Mouse (Mus musculus) kidney, adult 2 months (tissue): ENCODE results near the gene Fxyd5. TPM values are rescaled to one million over a fixed set of nuclear protein-coding genes. Genes with fewer than 3 reads are reported as not detected.
A peak's percentile ranks its signal among the peaks of the same experiment; 100 is the strongest.

Source experiments
- DNase-seq: peaks from one replicate; pipeline ENCODE4 v3.0.0; 2021
- H3K27ac ChIP-seq: fragments of 200-500 bp; 2 replicates; pipeline ENCODE4 v1.5.1; 2012; ENCODE audit warnings: low read depth, low read length, control low read depth, inconsistent platforms; ENCODE audit not compliant: insufficient read depth
- H3K27me3 ChIP-seq: fragments of 200-500 bp; replicated peaks from 2 replicates; pipeline ENCODE4 v1.6.1; 2012; ENCODE audit warnings: mild to moderate bottlenecking, moderate library complexity, low read length, inconsistent platforms; ENCODE audit not compliant: control insufficient read depth, insufficient read depth
- H3K36me3 ChIP-seq: fragments of 200-500 bp; 2 replicates; pipeline ENCODE4 v1.6.1; 2012; ENCODE audit warnings: mild to moderate bottlenecking, moderate library complexity, low read length, inconsistent platforms; ENCODE audit not compliant: control insufficient read depth, insufficient read depth
- H3K4me1 ChIP-seq: fragments of 200-500 bp; 2 replicates; pipeline ENCODE4 v1.6.1; 2011; ENCODE audit warnings: low read length; ENCODE audit not compliant: control insufficient read depth, insufficient read depth
- H3K4me3 ChIP-seq: fragments of 200-500 bp; 2 replicates; pipeline ENCODE4 v1.5.1; 2011; ENCODE audit warnings: mild to moderate bottlenecking, low read depth, low read length, control low read depth; ENCODE audit not compliant: insufficient read depth
- CTCF ChIP-seq: fragments of 200-500 bp; conservative IDR thresholded peaks from 2 replicates; pipeline ENCODE4 v1.5.1; 2011; ENCODE audit warnings: low read depth, mild to moderate bottlenecking, control low read depth, low read length, moderate library complexity, mixed read lengths; ENCODE audit not compliant: insufficient read depth, insufficient read length
- POLR2A ChIP-seq: fragments of 200-500 bp; IDR thresholded peaks from one replicate; pipeline ENCODE4 v1.6.1; 2011; ENCODE audit warnings: low read depth, low read length, control low read depth
- WGBS: fragments of 180-500 bp; shearing (Covaris S2); methylation state at CpG from one replicate; pipeline ENCODE4 v1.1.7; 2018; 5-methylcytosine and 5-hydroxymethylcytosine counted together
- polyA plus RNA-seq: library from polyadenylated mRNA; depleted of rRNA; stranded (reverse); fragments of >200 nt; gene quantifications from 2 replicates; pipeline ENCODE4 v1.2.3, GENCODE M21; 2012

The Fxyd5 gene
- polyA plus RNA-seq, 1 experiment: 54.2 TPM

DNA sequence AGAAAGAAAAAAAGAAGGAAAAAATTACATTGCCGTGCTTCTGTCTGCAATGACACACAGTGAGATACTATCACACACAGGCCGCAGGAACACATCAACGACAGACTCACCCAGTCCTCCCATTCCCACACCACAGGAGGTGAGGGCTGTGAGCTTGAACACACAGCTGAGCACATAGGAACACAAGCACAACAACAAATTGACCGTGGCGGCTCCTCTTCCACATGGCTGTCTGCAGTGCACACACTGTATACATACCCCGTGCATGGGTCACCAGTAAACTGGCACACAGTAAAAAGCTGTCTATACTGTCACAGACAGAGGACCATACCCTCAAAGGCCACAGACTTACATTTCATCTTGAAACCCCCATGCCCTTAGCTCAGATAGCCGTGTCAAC, 14.2 kb upstream of the Fxyd5 start:
- H3K4me1 ChIP-seq: no peaks in the 10 kb centered on the region
- H3K27me3 ChIP-seq: no peaks in the 10 kb centered on the region
- H3K27ac ChIP-seq: no peak overlapping the region
- WGBS: 74% methylated on average over 7 of the region's 7 CpGs
- TF ChIP-seq POLR2A (no peak), CTCF (no peak)
- DNase-seq: no peak
- H3K36me3 ChIP-seq: no peaks in the 10 kb centered on the region
- no peak overlapping the region for H3K4me3 ChIP-seq

DNA sequence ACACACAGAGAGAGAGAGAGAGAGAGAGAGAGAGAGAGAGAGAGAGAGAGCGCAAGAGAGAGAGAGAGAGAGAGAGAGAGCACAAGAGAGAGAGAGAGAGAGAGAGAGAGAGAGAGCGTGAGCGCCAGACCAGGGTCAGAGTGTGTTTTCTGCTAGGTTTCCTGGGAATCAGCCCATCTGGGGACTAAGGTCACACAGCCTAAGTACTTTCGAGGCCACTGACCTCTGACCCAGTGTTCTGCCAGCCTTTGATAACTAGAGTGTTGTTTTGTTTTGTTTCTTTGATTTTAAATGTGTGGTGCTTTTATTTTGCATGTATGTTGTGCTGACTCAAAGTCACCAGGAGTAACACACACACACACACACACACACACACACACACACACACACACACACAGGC, 13.6 kb upstream of the Fxyd5 start:
- DNase-seq: peak; percentile 64
- Histone ChIP-seq H3K27ac (0 out of 2 replicates have a peak overlapping the region, but pooled peaks have one; percentile 17), H3K36me3 (no peaks in the 10 kb centered on the region), H3K4me3 (no peak overlapping the region), H3K27me3 (no peaks in the 10 kb centered on the region), H3K4me1 (no peaks in the 10 kb centered on the region)
- no peak for TF ChIP-seq POLR2A
- no peak for TF ChIP-seq CTCF
- WGBS: 33% methylated on average over 2 of the region's 4 CpGs

DNA sequence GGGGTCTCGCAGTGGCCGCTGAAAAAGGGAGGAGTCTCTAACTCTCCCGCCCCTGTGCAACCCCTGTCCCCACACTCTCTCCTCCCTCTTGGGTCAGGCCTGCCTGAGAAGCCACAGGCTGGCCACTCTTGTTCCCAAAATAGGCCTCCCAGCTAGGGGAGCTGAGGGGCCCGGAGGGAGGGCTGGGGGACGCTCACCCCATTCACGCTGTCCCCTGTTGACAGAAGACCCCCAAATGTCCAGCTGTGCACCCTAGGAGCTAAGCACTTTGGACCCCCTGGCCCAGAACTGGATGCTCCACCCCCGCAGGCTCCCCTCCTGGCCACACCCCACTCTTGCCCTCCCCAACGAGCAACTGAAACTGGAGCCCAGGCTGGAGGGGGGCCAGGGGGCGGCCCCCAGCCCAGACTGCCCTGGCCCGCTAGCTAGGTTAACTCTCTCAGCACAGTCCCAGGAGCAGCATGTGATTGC, 13.1 kb upstream of the Fxyd5 start:
- Histone ChIP-seq H3K27me3 (no peaks in the 10 kb centered on the region), H3K27ac (peak overlapping the region; percentile 17; the same call in 1 of the 2 replicates), H3K4me3 (peak overlapping the region; percentile 35), H3K4me1 (no peaks in the 10 kb centered on the region), H3K36me3 (no peaks in the 10 kb centered on the region)
- WGBS: 20% methylated on average over 10 of the region's 10 CpGs
- peak; percentile 75 for DNase-seq
- no peak for TF ChIP-seq CTCF
- TF ChIP-seq POLR2A: no peak

DNA sequence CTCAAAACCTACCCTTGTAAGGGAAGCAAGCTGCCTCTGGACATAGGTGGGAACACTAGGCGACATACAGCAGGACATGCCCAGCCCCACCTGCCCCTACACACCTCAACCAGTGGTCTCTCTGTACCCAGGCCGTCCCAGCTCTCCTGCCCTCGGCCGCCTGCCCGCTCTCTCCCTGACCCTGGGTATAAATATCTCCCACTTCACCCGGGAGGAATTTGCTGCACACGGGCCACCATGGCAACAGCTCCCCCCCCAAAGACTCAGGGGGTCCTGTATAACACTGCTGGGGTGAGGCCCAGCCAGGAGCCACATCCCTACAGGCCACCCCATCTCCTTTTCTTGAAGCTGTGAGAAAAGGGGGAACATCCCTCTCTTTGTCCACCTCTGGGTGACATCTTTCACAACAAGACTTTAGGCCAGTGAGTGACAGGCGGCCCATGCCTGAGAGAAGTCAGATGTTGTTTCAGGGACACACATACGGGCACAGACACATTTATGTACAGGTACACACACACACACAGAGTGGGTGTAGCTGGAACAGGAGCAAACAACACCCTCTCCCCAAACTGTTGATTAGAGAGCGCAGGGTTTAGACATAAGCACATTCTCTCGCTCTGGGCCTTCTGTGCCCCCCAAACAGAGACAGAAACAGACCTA, 12.5 kb upstream of the Fxyd5 start:
- no peaks in the 10 kb centered on the region for H3K4me1 ChIP-seq
- DNase-seq: no peak
- no peak for TF ChIP-seq CTCF
- no peak for TF ChIP-seq POLR2A
- no peaks in the 10 kb centered on the region for H3K36me3 ChIP-seq
- WGBS: 59% methylated on average over 11 of the region's 11 CpGs
- peak overlapping the region; percentile 79 for H3K27ac ChIP-seq
- H3K27me3 ChIP-seq: no peaks in the 10 kb centered on the region
- H3K4me3 ChIP-seq: peak overlapping the region; percentile 35

DNA sequence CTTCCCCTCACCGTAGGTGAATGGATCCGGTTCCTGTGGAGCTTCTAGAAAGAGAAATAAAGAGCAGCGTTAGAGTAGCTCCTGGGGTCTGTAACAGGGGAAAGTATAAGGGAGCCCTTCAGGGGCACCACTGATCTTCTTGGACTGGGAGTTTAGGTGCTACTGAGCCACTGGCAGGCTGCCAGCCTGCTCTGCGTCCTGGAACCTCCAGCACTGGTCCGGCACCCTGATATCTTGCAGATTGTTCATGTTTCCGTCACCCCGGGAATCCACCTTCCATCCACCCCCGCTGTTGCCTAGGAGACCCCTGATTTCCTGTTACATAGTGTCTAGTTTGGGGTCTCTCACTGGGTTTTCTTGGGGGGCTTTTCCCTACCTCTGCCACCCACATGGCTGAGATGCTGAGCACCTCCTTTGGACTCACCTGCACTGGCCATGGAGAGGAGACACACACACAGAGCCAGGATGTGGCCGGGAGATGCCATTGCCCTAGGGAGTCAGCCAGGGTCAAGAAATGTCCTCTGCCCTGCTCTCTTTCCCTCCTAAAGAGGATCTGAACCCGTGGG, 11.7 kb upstream of the Fxyd5 start:
- DNase-seq: no peak
- 41% methylated on average over 10 of the region's 10 CpGs for WGBS
- H3K4me1 ChIP-seq: no peaks in the 10 kb centered on the region
- H3K36me3 ChIP-seq: no peaks in the 10 kb centered on the region
- no peak overlapping the region for H3K27ac ChIP-seq
- no peak for TF ChIP-seq CTCF
- TF ChIP-seq POLR2A: no peak
- H3K4me3 ChIP-seq: no peak overlapping the region
- H3K27me3 ChIP-seq: no peaks in the 10 kb centered on the region

DNA sequence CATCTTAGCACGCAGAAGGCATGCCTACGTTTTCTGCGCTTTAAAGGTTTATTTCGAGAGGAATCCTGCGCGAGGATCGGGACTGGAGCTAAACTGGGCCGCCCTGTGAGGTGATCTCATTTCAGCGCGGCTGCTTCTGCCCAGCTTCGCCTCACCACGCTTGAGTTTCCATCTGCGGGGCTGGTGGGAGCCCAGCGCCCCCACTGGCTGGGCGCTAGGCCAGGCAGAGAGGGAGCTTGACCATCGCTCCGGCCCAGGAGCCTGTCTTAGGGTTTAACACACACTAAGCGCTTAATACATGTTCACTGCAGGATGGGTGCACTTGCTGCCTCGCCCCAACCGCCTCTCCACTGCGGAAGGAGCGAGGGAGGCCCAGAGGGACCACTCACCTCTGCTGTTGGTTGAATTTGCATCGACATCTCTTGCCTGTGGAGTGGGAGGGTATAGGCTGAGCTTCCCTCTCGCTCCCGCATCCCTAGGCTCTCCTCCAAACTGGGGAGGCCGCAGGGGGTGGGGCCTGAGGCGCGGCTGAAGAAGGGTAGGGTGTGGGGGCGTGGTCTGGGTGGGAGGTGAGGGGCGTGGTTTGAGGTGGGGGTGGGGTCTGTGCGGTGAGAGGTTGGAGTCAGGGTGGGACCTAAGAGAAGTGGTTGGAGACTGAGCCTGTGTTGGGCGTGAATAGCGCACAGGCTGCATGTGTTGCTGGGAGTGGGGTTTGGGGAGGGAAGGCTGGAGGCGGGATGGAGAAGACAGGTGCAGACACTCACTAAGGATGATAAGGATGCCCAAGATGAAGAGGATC, 10.6 kb upstream of the Fxyd5 start:
- Histone ChIP-seq H3K4me3 (no peak overlapping the region), H3K36me3 (no peaks in the 10 kb centered on the region), H3K4me1 (no peaks in the 10 kb centered on the region), H3K27ac (no peak overlapping the region), H3K27me3 (no peaks in the 10 kb centered on the region)
- TF ChIP-seq POLR2A (no peak), CTCF (no peak)
- 11% methylated on average over 34 of the region's 34 CpGs for WGBS
- DNase-seq: no peak

DNA sequence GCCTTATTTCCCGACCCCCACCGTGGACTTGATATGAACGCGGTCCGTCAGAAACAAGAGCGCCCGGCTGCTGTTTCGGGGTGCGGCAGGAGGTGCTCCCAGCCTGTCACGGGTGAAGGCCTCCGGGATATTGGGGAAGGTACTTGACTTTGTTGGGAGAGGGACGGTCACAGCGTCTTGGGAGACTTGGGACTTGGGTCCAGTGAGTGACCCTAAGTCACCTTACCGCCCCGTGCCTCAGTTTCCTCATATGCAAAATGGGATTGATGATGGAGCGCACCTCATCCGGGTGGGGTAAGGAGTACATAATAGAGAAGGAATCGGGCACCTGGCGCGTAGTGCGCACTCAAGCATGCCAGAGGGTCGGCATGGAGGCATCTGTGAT, 10.0 kb upstream of the Fxyd5 start:
- no peaks in the 10 kb centered on the region for H3K36me3 ChIP-seq
- no peak overlapping the region for H3K27ac ChIP-seq
- DNase-seq: no peak
- TF ChIP-seq POLR2A (no peak), CTCF (no peak)
- 13% methylated on average over 22 of the region's 22 CpGs for WGBS
- H3K27me3 ChIP-seq: no peaks in the 10 kb centered on the region
- H3K4me1 ChIP-seq: no peaks in the 10 kb centered on the region
- no peak overlapping the region for H3K4me3 ChIP-seq
